Mouse (Mus musculus): Measurements from ENCODE around the gene Csrp1. TPM values are rescaled to one million over a fixed set of nuclear protein-coding genes. Genes with fewer than 3 reads are reported as not detected.

Csrp1 gene
- total RNA-seq, 2 experiments from 2014 or later, result 31.8 to 48.6 TPM

GRCm38 (mm10) chr1:135729367-135729713 is 9.5 kb downstream of the Csrp1 start:
- peak; percentile 28; the same call in 1 of the 2 replicates for ATAC-seq (replicated peaks; ENCODE audit: low FRiP score, poor library complexity, severe bottlenecking)

- peak; percentile 27; the same call in 1 of the 2 replicates for ATAC-seq (replicated peaks; ENCODE audit: low FRiP score, poor library complexity, severe bottlenecking)
Observed at GRCm38 (mm10) chr1:135729821-135730220, 10.0 kb downstream of the Csrp1 start.

- no peak for ATAC-seq (replicated peaks; ENCODE audit: low FRiP score, poor library complexity, severe bottlenecking)
Observed at GRCm38 (mm10) chr1:135730296-135730695, 10.4 kb downstream of the Csrp1 start.

GRCm38 (mm10) chr1:135731393-135731792 is 11.5 kb downstream of the Csrp1 start:
- ATAC-seq (replicated peaks; ENCODE audit: low FRiP score, poor library complexity, severe bottlenecking), result no peak

GRCm38 (mm10) chr1:135731897-135732684 is 12.2 kb downstream of the Csrp1 start:
- no peak for ATAC-seq (replicated peaks; ENCODE audit: low FRiP score, poor library complexity, severe bottlenecking)

- no peak for ATAC-seq (replicated peaks; ENCODE audit: low FRiP score, poor library complexity, severe bottlenecking)
Observed at GRCm38 (mm10) chr1:135734225-135734937, 14.5 kb downstream of the Csrp1 start.

GRCm38 (mm10) chr1:135735460-135735859 is 15.6 kb downstream of the Csrp1 start:
- no peak for ATAC-seq (replicated peaks; ENCODE audit: low FRiP score, poor library complexity, severe bottlenecking)

- ATAC-seq (replicated peaks; ENCODE audit: low FRiP score, poor library complexity, severe bottlenecking), result no peak
Observed at GRCm38 (mm10) chr1:135744987-135745386, 25.1 kb downstream of the Csrp1 start.

GRCm38 (mm10) chr1:135746248-135746647 is 26.4 kb downstream of the Csrp1 start:
- ATAC-seq (replicated peaks; ENCODE audit: low FRiP score, poor library complexity, severe bottlenecking), result no peak

- peak; percentile 94 for ATAC-seq (replicated peaks; ENCODE audit: low FRiP score, poor library complexity, severe bottlenecking)
Observed at GRCm38 (mm10) chr1:135752737-135753348, 33.0 kb downstream of the Csrp1 start.

GRCm38 (mm10) chr1:135755287-135755686 is 35.4 kb downstream of the Csrp1 start:
- ATAC-seq (replicated peaks; ENCODE audit: low FRiP score, poor library complexity, severe bottlenecking), result no peak

- no peak for ATAC-seq (replicated peaks; ENCODE audit: low FRiP score, poor library complexity, severe bottlenecking)
Observed at GRCm38 (mm10) chr1:135755913-135756312, 36.1 kb downstream of the Csrp1 start.

- no peak for ATAC-seq (replicated peaks; ENCODE audit: low FRiP score, poor library complexity, severe bottlenecking)
Observed at GRCm38 (mm10) chr1:135757287-135757686, 37.4 kb downstream of the Csrp1 start.

- ATAC-seq (replicated peaks; ENCODE audit: low FRiP score, poor library complexity, severe bottlenecking), result no peak
Observed at GRCm38 (mm10) chr1:135759685-135760084, 39.8 kb downstream of the Csrp1 start.

GRCm38 (mm10) chr1:135760216-135760615 is 40.4 kb downstream of the Csrp1 start:
- ATAC-seq (replicated peaks; ENCODE audit: low FRiP score, poor library complexity, severe bottlenecking), result no peak

GRCm38 (mm10) chr1:135761728-135762127 is 41.9 kb downstream of the Csrp1 start:
- ATAC-seq (replicated peaks; ENCODE audit: low FRiP score, poor library complexity, severe bottlenecking), result no peak

GRCm38 (mm10) chr1:135763503-135764205 is 43.8 kb downstream of the Csrp1 start:
- no peak for ATAC-seq (replicated peaks; ENCODE audit: low FRiP score, poor library complexity, severe bottlenecking)

- ATAC-seq (replicated peaks; ENCODE audit: low FRiP score, poor library complexity, severe bottlenecking), result no peak
Observed at GRCm38 (mm10) chr1:135764206-135764528, 44.3 kb downstream of the Csrp1 start.

GRCm38 (mm10) chr1:135765645-135766591 is 46.1 kb downstream of the Csrp1 start, which contains the start of gene Phlda3:
Gene Phlda3 (plus strand): TSS chr1:135766119.
- no peak for ATAC-seq (replicated peaks; ENCODE audit: low FRiP score, poor library complexity, severe bottlenecking)
